Mouse (Mus musculus) heart, embryonic 16.5 days (tissue): ENCODE measurements at regions not wholly inside any gene's neighbourhood (a gene's known extent, or its start where the extent isn't known, plus 50 kb on each side); places are given as distances from the start of the nearest gene placed in this dataset. TPM values are rescaled to one million over a fixed set of nuclear protein-coding genes. Genes with fewer than 3 reads are reported as not detected.

Experiments
- microRNA-seq: library from miRNA; unstranded; fragments of <30 nt; microRNA quantifications from one replicate; pipeline ENCODE4, GENCODE M21; 2017

Small RNA genes lying in the stretch of these regions (microRNA-seq; reads per million reads assigned to microRNA genes)
- not detected for gene Mir6363
